Mouse (Mus musculus): ENCODE results near the gene Sipa1l2. TPM values are rescaled to one million over a fixed set of nuclear protein-coding genes. Genes with fewer than 3 reads are reported as not detected.

Sipa1l2 gene
- polyA plus RNA-seq, 1 experiment from 2014 or later = 7.0 TPM

- 42% methylated on average over 14 of the region's 14 CpGs for WGBS
- peaks cover 26% of the 10 kb centered on the region; the same call in 1 of the 2 replicates for H3K4me1 ChIP-seq (ENCODE audit: control insufficient read depth, insufficient read depth, low read length)
- ATAC-seq (ENCODE audit: insufficient number of reproducible peaks, insufficient read depth, low FRiP score, low read depth) = no peak
Observed at GRCm38 (mm10) chr8:125510861-125511668, 58.5 kb downstream of the Sipa1l2 start.

DNA sequence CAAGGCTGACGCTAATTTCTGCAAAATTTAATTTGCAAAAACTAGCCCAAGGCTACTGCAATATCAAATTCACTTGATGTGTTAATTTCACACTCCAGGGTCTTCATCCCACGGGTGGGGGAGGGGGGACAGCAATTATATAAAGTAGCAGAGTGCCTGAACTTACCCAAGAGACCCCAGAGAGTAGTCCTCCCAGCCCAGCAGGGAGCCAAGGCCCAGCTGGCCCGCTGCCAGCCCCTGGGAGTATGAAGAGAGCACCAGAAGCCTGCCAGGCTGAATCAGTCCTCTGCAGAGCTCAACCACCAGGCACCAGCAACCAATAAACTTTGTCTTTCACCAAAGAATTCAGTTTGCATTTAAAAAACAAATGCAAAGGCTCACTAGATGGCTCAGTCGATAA, 59.8 kb downstream of the Sipa1l2 start:
- Histone ChIP-seq H3K27ac (ENCODE audit: low read length) (no peak overlapping the region), H3K4me2 (replicated peaks; ENCODE audit: low read depth, low read length) (no peak overlapping the region), H3K4me1 (ENCODE audit: control insufficient read depth, insufficient read depth, low read length) (peaks cover 29% of the 10 kb centered on the region), H3K36me3 (ENCODE audit: control insufficient read depth, insufficient read depth, low read length) (no peaks in the 10 kb centered on the region), H3K9me3 (ENCODE audit: control insufficient read depth, low read depth, low read length) (no peaks in the 10 kb centered on the region), H3K4me3 (ENCODE audit: low read depth, low read length) (no peak overlapping the region), H3K27me3 (ENCODE audit: control insufficient read depth, insufficient read depth, low read length) (no peaks in the 10 kb centered on the region), H3K9ac (replicated peaks; ENCODE audit: low read depth, low read length) (no peak overlapping the region)
- no peak for ATAC-seq (ENCODE audit: insufficient number of reproducible peaks, insufficient read depth, low FRiP score, low read depth)
- WGBS = 55% methylated on average over 4 of the region's 4 CpGs

More at GRCm38 (mm10) chr8:125510861-125511668, 58.5 kb downstream of the Sipa1l2 start:
- no peak overlapping the region for H3K27ac ChIP-seq (ENCODE audit: low read length)
- no peaks in the 10 kb centered on the region for H3K9me3 ChIP-seq (ENCODE audit: control insufficient read depth, low read depth, low read length)
- no peak overlapping the region for H3K9ac ChIP-seq (replicated peaks; ENCODE audit: low read depth, low read length)
- no peaks in the 10 kb centered on the region for H3K27me3 ChIP-seq (ENCODE audit: control insufficient read depth, insufficient read depth, low read length)
- no peak overlapping the region for H3K4me3 ChIP-seq (ENCODE audit: low read depth, low read length)
- H3K36me3 ChIP-seq (ENCODE audit: control insufficient read depth, insufficient read depth, low read length) = no peaks in the 10 kb centered on the region
- no peak overlapping the region for H3K4me2 ChIP-seq (replicated peaks; ENCODE audit: low read depth, low read length)

GRCm38 (mm10) chr8:125509175-125509574, 60.4 kb downstream of the Sipa1l2 start:
- H3K36me3 ChIP-seq (ENCODE audit: control insufficient read depth, insufficient read depth, low read length) = no peaks in the 10 kb centered on the region
- H3K4me2 ChIP-seq (replicated peaks; ENCODE audit: low read depth, low read length) = no peak overlapping the region
- 83% methylated on average over 6 of the region's 6 CpGs for WGBS
- no peak overlapping the region for H3K9ac ChIP-seq (replicated peaks; ENCODE audit: low read depth, low read length)
- no peak for ATAC-seq (ENCODE audit: insufficient number of reproducible peaks, insufficient read depth, low FRiP score, low read depth)
- no peak overlapping the region for H3K4me3 ChIP-seq (ENCODE audit: low read depth, low read length)
- H3K4me1 ChIP-seq (ENCODE audit: control insufficient read depth, insufficient read depth, low read length) = peaks cover 33% of the 10 kb centered on the region
- no peaks in the 10 kb centered on the region for H3K27me3 ChIP-seq (ENCODE audit: control insufficient read depth, insufficient read depth, low read length)
- no peaks in the 10 kb centered on the region for H3K9me3 ChIP-seq (ENCODE audit: control insufficient read depth, low read depth, low read length)
- H3K27ac ChIP-seq (ENCODE audit: low read length) = no peak overlapping the region

DNA sequence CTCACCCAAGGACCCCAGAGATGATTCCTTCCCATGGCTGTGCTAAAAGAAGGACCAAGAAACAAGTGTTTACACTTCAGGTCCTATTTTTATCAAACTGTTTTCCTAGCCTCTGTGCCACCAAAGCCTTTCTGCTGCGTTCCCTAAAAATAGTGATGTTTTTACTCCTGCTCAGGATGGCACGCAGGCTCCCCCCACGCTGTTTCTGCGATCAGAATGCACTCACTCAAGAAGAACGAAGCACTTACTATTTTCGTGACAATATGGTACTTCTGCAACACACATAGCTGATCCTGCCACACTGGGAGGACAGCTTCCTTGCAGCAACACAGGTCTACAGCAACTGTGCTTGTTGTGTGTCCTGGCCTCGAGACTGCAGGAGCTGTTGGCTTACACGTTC, 62.3 kb downstream of the Sipa1l2 start:
- H3K4me3 ChIP-seq (ENCODE audit: low read depth, low read length) = no peak overlapping the region
- H3K9me3 ChIP-seq (ENCODE audit: control insufficient read depth, low read depth, low read length) = no peaks in the 10 kb centered on the region
- 77% methylated on average over 8 of the region's 8 CpGs for WGBS
- no peaks in the 10 kb centered on the region for H3K36me3 ChIP-seq (ENCODE audit: control insufficient read depth, insufficient read depth, low read length)
- no peak for ATAC-seq (ENCODE audit: insufficient number of reproducible peaks, insufficient read depth, low FRiP score, low read depth)
- no peak overlapping the region for H3K27ac ChIP-seq (ENCODE audit: low read length)
- H3K27me3 ChIP-seq (ENCODE audit: control insufficient read depth, insufficient read depth, low read length) = no peaks in the 10 kb centered on the region
- peaks cover 21% of the 10 kb centered on the region for H3K4me1 ChIP-seq (ENCODE audit: control insufficient read depth, insufficient read depth, low read length)
- no peak overlapping the region for H3K4me2 ChIP-seq (replicated peaks; ENCODE audit: low read depth, low read length)
- no peak overlapping the region for H3K9ac ChIP-seq (replicated peaks; ENCODE audit: low read depth, low read length)

DNA sequence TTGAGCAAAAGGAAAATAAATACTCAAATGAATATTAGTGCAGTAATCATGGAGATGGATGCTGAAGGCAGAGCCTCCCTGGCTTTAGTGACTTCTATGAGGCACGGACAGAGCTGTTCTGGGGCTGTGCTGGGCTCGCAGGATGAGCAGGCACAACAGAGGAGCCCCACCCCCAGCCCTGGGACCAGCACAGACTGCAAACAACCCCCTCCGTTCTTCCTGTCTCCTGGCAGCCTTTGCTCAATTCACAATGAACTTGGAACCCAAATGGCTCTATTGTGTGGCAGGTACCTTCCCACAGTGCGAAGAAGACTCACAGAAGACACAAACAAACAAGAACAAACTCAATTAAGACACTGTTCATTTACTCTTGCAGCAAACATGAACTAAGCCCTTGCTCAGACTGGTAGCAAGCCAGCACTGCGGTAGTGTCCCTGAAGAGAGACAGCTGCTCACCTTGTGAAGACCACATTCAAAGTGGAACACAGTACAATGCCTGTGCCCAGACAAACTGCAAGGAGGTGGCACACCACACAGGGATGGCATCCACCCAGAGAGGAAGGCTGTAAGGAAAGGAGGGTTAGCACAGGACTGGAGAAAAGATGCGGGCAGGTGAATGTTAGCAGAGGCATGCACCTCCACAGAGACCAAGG, 64.9 kb downstream of the Sipa1l2 start:
- no peak for ATAC-seq (ENCODE audit: insufficient number of reproducible peaks, insufficient read depth, low FRiP score, low read depth)
- Histone ChIP-seq H3K9ac (replicated peaks; ENCODE audit: low read depth, low read length) (no peak overlapping the region), H3K36me3 (ENCODE audit: control insufficient read depth, insufficient read depth, low read length) (no peaks in the 10 kb centered on the region), H3K9me3 (ENCODE audit: control insufficient read depth, low read depth, low read length) (no peaks in the 10 kb centered on the region), H3K4me1 (ENCODE audit: control insufficient read depth, insufficient read depth, low read length) (peaks cover 9% of the 10 kb centered on the region), H3K27ac (ENCODE audit: low read length) (no peak overlapping the region), H3K4me2 (replicated peaks; ENCODE audit: low read depth, low read length) (no peak overlapping the region), H3K27me3 (ENCODE audit: control insufficient read depth, insufficient read depth, low read length) (no peaks in the 10 kb centered on the region), H3K4me3 (ENCODE audit: low read depth, low read length) (no peak overlapping the region)
- 49% methylated on average over 6 of the region's 6 CpGs for WGBS

DNA sequence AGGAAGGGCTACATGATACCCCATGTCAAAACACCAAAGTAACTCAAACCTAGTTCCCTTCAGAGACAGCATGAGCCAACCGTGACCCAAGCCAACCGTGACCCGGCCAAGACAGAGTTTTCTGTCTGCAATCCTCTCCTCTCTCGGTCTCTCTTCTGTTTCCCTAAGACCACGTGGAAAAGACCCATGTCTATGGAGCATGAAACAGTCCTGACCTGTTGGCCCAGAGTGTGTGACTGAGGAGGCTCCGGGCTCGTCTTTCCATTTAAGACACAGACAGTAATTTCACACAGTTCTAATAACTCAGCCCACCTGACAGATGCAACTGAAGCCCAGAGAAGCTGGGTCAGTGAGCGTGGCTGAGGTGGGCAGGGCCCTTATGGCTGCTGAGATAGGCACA, 65.8 kb downstream of the Sipa1l2 start:
- no peaks in the 10 kb centered on the region for H3K9me3 ChIP-seq (ENCODE audit: control insufficient read depth, low read depth, low read length)
- no peaks in the 10 kb centered on the region for H3K27me3 ChIP-seq (ENCODE audit: control insufficient read depth, insufficient read depth, low read length)
- H3K9ac ChIP-seq (replicated peaks; ENCODE audit: low read depth, low read length) = no peak overlapping the region
- H3K4me1 ChIP-seq (ENCODE audit: control insufficient read depth, insufficient read depth, low read length) = peaks cover 9% of the 10 kb centered on the region
- H3K27ac ChIP-seq (ENCODE audit: low read length) = no peak overlapping the region
- WGBS = 79% methylated on average over 8 of the region's 8 CpGs
- H3K4me2 ChIP-seq (replicated peaks; ENCODE audit: low read depth, low read length) = no peak overlapping the region
- no peak for ATAC-seq (ENCODE audit: insufficient number of reproducible peaks, insufficient read depth, low FRiP score, low read depth)
- no peak overlapping the region for H3K4me3 ChIP-seq (ENCODE audit: low read depth, low read length)
- H3K36me3 ChIP-seq (ENCODE audit: control insufficient read depth, insufficient read depth, low read length) = no peaks in the 10 kb centered on the region

GRCm38 (mm10) chr8:125502828-125503227, 66.8 kb downstream of the Sipa1l2 start:
- 87% methylated on average over 3 of the region's 3 CpGs for WGBS
- H3K4me1 ChIP-seq (ENCODE audit: control insufficient read depth, insufficient read depth, low read length) = peaks cover 9% of the 10 kb centered on the region
- H3K27ac ChIP-seq (ENCODE audit: low read length) = no peak overlapping the region
- no peak for ATAC-seq (ENCODE audit: insufficient number of reproducible peaks, insufficient read depth, low FRiP score, low read depth)
- H3K4me3 ChIP-seq (ENCODE audit: low read depth, low read length) = no peak overlapping the region
- no peaks in the 10 kb centered on the region for H3K27me3 ChIP-seq (ENCODE audit: control insufficient read depth, insufficient read depth, low read length)
- H3K9ac ChIP-seq (replicated peaks; ENCODE audit: low read depth, low read length) = no peak overlapping the region
- H3K4me2 ChIP-seq (replicated peaks; ENCODE audit: low read depth, low read length) = no peak overlapping the region
- H3K9me3 ChIP-seq (ENCODE audit: control insufficient read depth, low read depth, low read length) = no peaks in the 10 kb centered on the region
- no peaks in the 10 kb centered on the region for H3K36me3 ChIP-seq (ENCODE audit: control insufficient read depth, insufficient read depth, low read length)

DNA sequence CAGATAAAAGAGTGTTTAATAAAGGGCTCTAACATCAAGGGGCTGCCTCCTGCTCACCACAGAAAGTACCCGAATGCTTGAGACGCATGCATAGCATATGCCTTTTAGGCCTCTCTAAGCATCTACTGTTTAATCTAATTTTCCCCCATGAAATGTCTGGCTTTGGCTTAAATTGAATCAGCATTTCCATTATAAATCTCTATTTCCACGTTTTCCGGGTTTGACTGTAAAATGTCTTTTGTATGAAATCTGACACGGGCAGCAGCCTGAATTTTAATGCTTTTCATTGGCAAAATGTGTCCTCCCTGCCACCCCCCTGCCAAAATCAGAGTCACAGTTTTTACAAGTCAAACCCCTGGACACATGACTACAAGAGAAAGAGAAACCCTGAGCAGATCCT, 69.6 kb downstream of the Sipa1l2 start:
- 72% methylated on average over 5 of the region's 5 CpGs for whole genome bisulfite sequencing
- no peak overlapping the region for H3K9ac ChIP-seq (replicated peaks; ENCODE audit: low read depth, low read length)
- no peaks in the 10 kb centered on the region for H3K36me3 ChIP-seq (ENCODE audit: control insufficient read depth, insufficient read depth, low read length)
- no peak for ATAC-seq (ENCODE audit: insufficient number of reproducible peaks, insufficient read depth, low FRiP score, low read depth)
- no peak overlapping the region for H3K4me3 ChIP-seq (ENCODE audit: low read depth, low read length)
- H3K4me1 ChIP-seq (ENCODE audit: control insufficient read depth, insufficient read depth, low read length) = peaks cover 9% of the 10 kb centered on the region
- H3K27me3 ChIP-seq (ENCODE audit: control insufficient read depth, insufficient read depth, low read length) = no peaks in the 10 kb centered on the region
- H3K9me3 ChIP-seq (ENCODE audit: control insufficient read depth, low read depth, low read length) = no peaks in the 10 kb centered on the region
- H3K4me2 ChIP-seq (replicated peaks; ENCODE audit: low read depth, low read length) = no peak overlapping the region
- H3K27ac ChIP-seq (ENCODE audit: low read length) = no peak overlapping the region
